Mouse (Mus musculus) monocyte, adult 5-6 weeks (primary cell): ENCODE measurements around the gene Scml4. TPM values are rescaled to one million over a fixed set of nuclear protein-coding genes. Genes with fewer than 3 reads are reported as not detected.

ENCODE experiments used
- ATAC-seq: fragments of 153-309, 156-312 bp; replicated peaks from 2 replicates; pipeline ENCODE4 v1.8.0; 2017; ENCODE audit warnings: mild to moderate bottlenecking; ENCODE audit not compliant: low TSS enrichment, insufficient number of reproducible peaks, severe bottlenecking, poor library complexity, low FRiP score
- total RNA-seq: library from RNA; stranded (forward); fragments of 200-1000, 200-491, 200-594 nt; gene quantifications from 3 replicates; pipeline ENCODE4 v1.2.3, GENCODE M21; 2017

Gene Scml4
- total RNA-seq, 1 experiment from 2014 or later = 5.4 TPM

DNA sequence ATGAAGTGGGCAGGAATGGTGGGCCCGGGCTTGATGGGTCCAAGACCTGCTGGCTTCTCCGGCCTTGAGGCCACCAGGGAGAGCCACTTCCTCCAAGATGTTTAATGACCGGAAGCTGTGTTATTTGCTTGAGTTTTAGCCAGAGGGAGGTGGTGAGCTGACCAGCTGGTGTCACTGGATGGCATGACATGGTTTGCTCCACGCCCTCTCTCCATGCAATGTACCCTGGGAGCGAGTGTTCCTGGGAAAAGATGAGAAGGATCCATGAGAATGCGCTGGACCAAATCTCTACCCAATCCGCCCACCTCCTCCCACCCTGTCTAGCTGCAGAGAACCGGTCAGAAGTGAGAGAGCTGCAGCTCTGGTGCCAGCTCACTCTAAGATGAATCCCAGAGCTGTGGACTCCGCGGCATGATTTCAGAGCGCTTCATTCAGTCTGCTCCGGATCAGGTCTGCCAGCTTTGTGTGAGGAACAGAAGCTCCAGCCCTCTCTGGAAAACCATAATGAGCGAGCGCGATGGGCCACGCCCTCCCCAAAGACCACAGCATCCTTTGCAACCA is 144.1 kb downstream of the Scml4 start:
- no peak for ATAC-seq

DNA sequence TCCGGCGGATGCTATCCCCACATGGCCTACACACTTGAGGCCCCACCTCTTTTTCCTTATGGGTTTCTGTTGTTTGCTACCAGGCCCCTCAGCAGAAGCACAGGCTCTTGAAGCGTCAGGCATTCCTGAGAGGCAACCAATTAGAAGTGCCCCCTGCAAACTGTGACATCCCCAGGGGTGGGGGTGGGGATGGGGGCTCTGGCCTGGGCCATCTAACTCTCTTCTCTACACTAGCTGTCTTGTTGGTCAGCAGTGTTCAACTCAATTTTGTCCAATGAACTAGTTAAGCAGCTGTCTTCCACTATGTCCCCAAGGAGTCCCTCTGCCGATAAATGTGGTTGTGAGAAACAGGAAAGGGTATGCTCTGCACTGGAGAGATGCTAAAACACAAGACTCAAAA is 144.9 kb downstream of the Scml4 start:
- no peak for ATAC-seq

DNA sequence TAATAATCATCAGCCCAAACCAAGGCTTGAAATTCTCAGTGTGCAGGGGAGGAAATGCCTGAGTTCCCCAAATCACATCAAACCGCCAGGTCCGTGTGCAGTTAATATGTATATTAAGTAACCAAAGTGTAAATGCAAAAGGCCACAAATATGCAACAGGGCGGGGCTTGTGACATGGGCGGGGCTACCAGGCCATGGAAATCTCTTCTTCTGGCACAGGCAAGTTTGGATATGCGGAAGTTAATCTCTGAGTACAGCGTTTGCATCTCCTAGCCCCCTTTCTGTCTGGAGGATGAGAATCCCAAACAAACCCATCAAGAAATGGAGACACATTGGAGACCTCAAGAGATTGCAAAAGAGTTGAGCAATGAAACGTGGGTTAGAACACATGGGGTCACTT is 145.5 kb downstream of the Scml4 start:
- no peak for ATAC-seq

DNA sequence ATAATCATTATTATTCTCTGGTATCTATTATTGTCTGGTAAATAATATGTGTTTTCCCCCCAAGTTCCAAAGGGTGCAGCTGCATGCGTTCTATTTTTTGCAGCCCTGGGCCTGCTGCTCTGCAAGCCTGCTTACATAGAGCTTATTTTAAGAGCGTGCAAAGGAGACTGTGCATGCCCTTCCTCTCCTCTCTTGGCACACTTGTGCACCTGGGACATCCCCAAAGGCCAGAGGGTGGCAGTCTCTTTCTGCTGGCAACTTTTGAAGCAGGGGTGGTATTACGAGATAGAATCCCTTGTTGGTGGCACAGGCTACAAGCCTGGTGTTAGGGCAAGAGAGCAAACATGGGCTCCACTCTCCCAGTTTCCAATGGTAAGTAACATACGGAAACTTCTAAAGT is 146.4 kb downstream of the Scml4 start:
- ATAC-seq = no peak

DNA sequence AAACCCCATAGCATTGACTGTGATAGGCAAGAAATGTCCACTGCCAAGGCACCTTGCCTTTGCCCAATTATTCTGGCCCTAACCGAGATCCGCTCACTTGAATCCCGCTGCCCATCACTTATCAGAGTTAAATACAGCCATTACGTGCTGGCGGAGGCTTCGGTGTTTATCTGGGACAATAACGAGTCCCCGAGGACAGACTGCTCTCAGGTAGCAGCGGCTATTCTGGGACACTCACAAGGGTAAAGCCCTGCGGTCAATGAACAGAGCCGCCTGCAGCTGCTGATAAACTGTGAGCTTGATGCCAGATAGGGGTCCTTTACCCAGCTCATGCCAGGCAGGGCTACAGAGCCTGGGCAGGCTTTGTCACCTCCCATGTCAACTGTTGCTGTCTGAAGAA is 147.9 kb downstream of the Scml4 start:
- no peak for ATAC-seq

Other genes with a start within 250 kb of the Scml4 start
- 40.7 to 60.1 TPM (median 45.8 TPM) in 3 replicates for gene Sec63, start 98.9 kb upstream of the Scml4 start, total RNA-seq